Mouse (Mus musculus): ENCODE results near the gene Cd2. TPM values are rescaled to one million over a fixed set of nuclear protein-coding genes. Genes with fewer than 3 reads are reported as not detected.

The Cd2 gene
- total and polyA plus RNA-seq, 3 experiments = not detected

- no peak for TF ChIP-seq GABPA (IDR thresholded peaks at IDR 0.05; ENCODE audit: low read depth, low read length)
- TF ChIP-seq USF2 (IDR thresholded peaks at IDR 0.05; ENCODE audit: borderline replicate concordance in 1 of 2, insufficient read depth in 1 of 2, low read depth in 1 of 2, low read length in 2 of 2) = no peak
- TF ChIP-seq POLR2AphosphoS5 (IDR thresholded peaks at IDR 0.05; ENCODE audit: borderline replicate concordance, low read depth, low read length) = no peak
- H3K4me3 ChIP-seq (ENCODE audit: control insufficient read depth in 1 of 2, insufficient read depth in 1 of 2, low read depth in 2 of 2, low read length in 2 of 2) = no peak overlapping the region
- H3K27me3 ChIP-seq (ENCODE audit: control insufficient read depth in 1 of 2, insufficient read depth in 2 of 2, low read length in 2 of 2) = no peaks in the 10 kb centered on the region
- no peaks in the 10 kb centered on the region for H3K4me1 ChIP-seq (ENCODE audit: control insufficient read depth in 1 of 2, insufficient read depth in 2 of 2, low read length in 2 of 2)
- H3K9me3 ChIP-seq (replicated peaks; ENCODE audit: insufficient read depth, low read length) = no peaks in the 10 kb centered on the region
- DNase-seq (ENCODE audit: low read depth, low spot score) = no peak
- H3K9ac ChIP-seq (ENCODE audit: control insufficient read depth, low read depth, low read length, poor library complexity, severe bottlenecking) = no peak overlapping the region
- H3K27ac ChIP-seq (ENCODE audit: control insufficient read depth, low read depth, low read length) = no peak overlapping the region
- H3K36me3 ChIP-seq (ENCODE audit: control insufficient read depth in 1 of 2, insufficient read depth in 2 of 2, low read length in 2 of 2) = no peaks in the 10 kb centered on the region
- no peaks in the 10 kb centered on the region for H3K79me2 ChIP-seq (ENCODE audit: control insufficient read depth, insufficient read depth, low read length, poor library complexity)
These were observed 54.3 kb downstream of the Cd2 start for GRCm38 (mm10) chr3:101233424-101233823.

GRCm38 (mm10) chr3:101232570-101232969, 55.2 kb downstream of the Cd2 start:
- no peaks in the 10 kb centered on the region for H3K27me3 ChIP-seq (ENCODE audit: control insufficient read depth in 1 of 2, insufficient read depth in 2 of 2, low read length in 2 of 2)
- no peak overlapping the region for H3K27ac ChIP-seq (ENCODE audit: control insufficient read depth, low read depth, low read length)
- no peaks in the 10 kb centered on the region for H3K79me2 ChIP-seq (ENCODE audit: control insufficient read depth, insufficient read depth, low read length, poor library complexity)
- H3K4me1 ChIP-seq (ENCODE audit: control insufficient read depth in 1 of 2, insufficient read depth in 2 of 2, low read length in 2 of 2) = no peaks in the 10 kb centered on the region
- TF ChIP-seq POLR2AphosphoS2 (IDR thresholded peaks at IDR 0.05; ENCODE audit: low read length) = no peak
- no peak for TF ChIP-seq GABPA (IDR thresholded peaks at IDR 0.05; ENCODE audit: low read depth, low read length)
- TF ChIP-seq UBTF (IDR thresholded peaks at IDR 0.05; ENCODE audit: borderline replicate concordance, insufficient read depth, low read depth, low read length) = no peak
- no peak for TF ChIP-seq E2F4 (IDR thresholded peaks at IDR 0.05; ENCODE audit: borderline replicate concordance, low read depth, low read length)
- no peak for TF ChIP-seq NELFE (IDR thresholded peaks at IDR 0.05; ENCODE audit: low read depth, low read length)
- TF ChIP-seq SMC3 (IDR thresholded peaks at IDR 0.05; ENCODE audit: low read depth, low read length) = no peak
- TF ChIP-seq ZMIZ1 (IDR thresholded peaks at IDR 0.05; ENCODE audit: low read depth, low read length) = no peak
- no peak for TF ChIP-seq CTCF (IDR thresholded peaks at IDR 0.05 in 2 of 3, conservative IDR thresholded peaks at IDR 0.05 in 1 of 3; ENCODE audit: control insufficient read depth in 1 of 3, insufficient read depth in 1 of 3, low read depth in 2 of 3, low read length in 3 of 3, poor library complexity in 1 of 3, severe bottlenecking in 1 of 3)
- no peak overlapping the region for H3K9ac ChIP-seq (ENCODE audit: control insufficient read depth, low read depth, low read length, poor library complexity, severe bottlenecking)
- H3K9me3 ChIP-seq (replicated peaks; ENCODE audit: insufficient read depth, low read length) = no peaks in the 10 kb centered on the region
- no peaks in the 10 kb centered on the region for H3K36me3 ChIP-seq (ENCODE audit: control insufficient read depth in 1 of 2, insufficient read depth in 2 of 2, low read length in 2 of 2)
- DNase-seq (ENCODE audit: low read depth, low spot score) = no peak
- H3K4me3 ChIP-seq (ENCODE audit: control insufficient read depth in 1 of 2, insufficient read depth in 1 of 2, low read depth in 2 of 2, low read length in 2 of 2) = no peak overlapping the region

DNA sequence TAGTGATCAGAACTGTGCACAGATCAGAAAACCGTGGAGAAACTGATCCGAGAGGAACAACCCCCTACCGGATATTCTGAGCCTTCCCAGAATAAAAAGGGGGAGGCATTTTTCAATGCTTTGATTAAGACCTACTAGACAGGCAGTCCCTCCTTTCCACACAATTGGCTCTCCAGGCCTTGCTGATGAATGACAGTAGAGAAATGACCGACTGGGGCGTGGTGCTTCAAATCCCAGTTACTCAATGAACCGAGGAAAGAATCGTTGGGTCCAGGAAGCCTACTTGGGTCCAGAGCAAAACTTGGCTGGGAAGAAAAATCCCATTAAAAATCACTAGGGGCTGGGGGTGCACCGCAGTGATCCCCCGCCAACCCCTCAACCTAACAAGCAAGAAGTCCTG, 57.5 kb downstream of the Cd2 start:
- DNase-seq (ENCODE audit: low read depth, low spot score) = no peak
- no peaks in the 10 kb centered on the region for H3K36me3 ChIP-seq (ENCODE audit: control insufficient read depth in 1 of 2, insufficient read depth in 2 of 2, low read length in 2 of 2)

More for the DNA sequence above, 57.5 kb downstream of the Cd2 start:
- TF ChIP-seq TBP (IDR thresholded peaks at IDR 0.05; ENCODE audit: low read depth, low read length) (no peak), BHLHE40 (IDR thresholded peaks at IDR 0.05; ENCODE audit: borderline replicate concordance, low read depth, low read length) (no peak), MAX (IDR thresholded peaks at IDR 0.05; ENCODE audit: low read length) (no peak), ZC3H11A (IDR thresholded peaks at IDR 0.05; ENCODE audit: low read depth, low read length) (no peak), MAZ (IDR thresholded peaks at IDR 0.05; ENCODE audit: low read depth, low read length) (no peak), POLR2AphosphoS5 (IDR thresholded peaks at IDR 0.05; ENCODE audit: borderline replicate concordance, low read depth, low read length) (no peak), RCOR1 (IDR thresholded peaks at IDR 0.05; ENCODE audit: low read depth, low read length) (no peak), MXI1 (IDR thresholded peaks at IDR 0.05; ENCODE audit: low read depth, low read length) (no peak), POLR2A (IDR thresholded peaks at IDR 0.05; ENCODE audit: control insufficient read depth in 1 of 2, insufficient read depth in 1 of 2, low read depth in 1 of 2, low read length in 2 of 2, poor library complexity in 1 of 2) (no peak), TAL1 (IDR thresholded peaks at IDR 0.05; ENCODE audit: low read length) (no peak), TCF12 (IDR thresholded peaks at IDR 0.05; ENCODE audit: low read depth, low read length) (no peak), MEF2A (IDR thresholded peaks at IDR 0.05; ENCODE audit: extremely low read depth, insufficient replicate concordance, low read depth, low read length, poor library complexity, severe bottlenecking) (no peak), MAFK (IDR thresholded peaks at IDR 0.05; ENCODE audit: borderline replicate concordance, low read depth, low read length) (no peak), UBTF (IDR thresholded peaks at IDR 0.05; ENCODE audit: borderline replicate concordance, insufficient read depth, low read depth, low read length) (no peak), SIN3A (IDR thresholded peaks at IDR 0.05; ENCODE audit: low read length) (no peak), NRF1 (IDR thresholded peaks at IDR 0.05; ENCODE audit: insufficient read depth, low read depth, low read length, poor library complexity, severe bottlenecking) (no peak)
- H3K79me2 ChIP-seq (ENCODE audit: control insufficient read depth, insufficient read depth, low read length, poor library complexity) = no peaks in the 10 kb centered on the region
- H3K4me1 ChIP-seq (ENCODE audit: control insufficient read depth in 1 of 2, insufficient read depth in 2 of 2, low read length in 2 of 2) = no peaks in the 10 kb centered on the region
- no peak overlapping the region for H3K9ac ChIP-seq (ENCODE audit: control insufficient read depth, low read depth, low read length, poor library complexity, severe bottlenecking)
- no peaks in the 10 kb centered on the region for H3K9me3 ChIP-seq (replicated peaks; ENCODE audit: insufficient read depth, low read length)
- no peaks in the 10 kb centered on the region for H3K27me3 ChIP-seq (ENCODE audit: control insufficient read depth in 1 of 2, insufficient read depth in 2 of 2, low read length in 2 of 2)
- H3K27ac ChIP-seq (ENCODE audit: control insufficient read depth, low read depth, low read length) = no peak overlapping the region
- no peak overlapping the region for H3K4me3 ChIP-seq (ENCODE audit: control insufficient read depth in 1 of 2, insufficient read depth in 1 of 2, low read depth in 2 of 2, low read length in 2 of 2)

Measured in MEL (cell line).